Mouse (Mus musculus) thymus, adult 2 months (tissue): Measurements from ENCODE around the gene Ptpn1.

ENCODE experiments used
- CTCF ChIP-seq: fragments of 200-500 bp; IDR thresholded peaks from 2 replicates; pipeline ENCODE4 v1.5.1; 2012; ENCODE audit warnings: mild to moderate bottlenecking, control low read depth, low read length, moderate library complexity, borderline replicate concordance; ENCODE audit not compliant: control insufficient read depth, poor library complexity, insufficient read depth; ENCODE audit errors: extremely low read depth
- POLR2A ChIP-seq: fragments of 200-500 bp; IDR thresholded peaks from 2 replicates; pipeline ENCODE4 v1.6.1; 2012; ENCODE audit warnings: mild to moderate bottlenecking, low read length, control low read depth, moderate library complexity; ENCODE audit not compliant: control insufficient read depth, poor library complexity, insufficient read depth; ENCODE audit errors: extremely low read depth

DNA sequence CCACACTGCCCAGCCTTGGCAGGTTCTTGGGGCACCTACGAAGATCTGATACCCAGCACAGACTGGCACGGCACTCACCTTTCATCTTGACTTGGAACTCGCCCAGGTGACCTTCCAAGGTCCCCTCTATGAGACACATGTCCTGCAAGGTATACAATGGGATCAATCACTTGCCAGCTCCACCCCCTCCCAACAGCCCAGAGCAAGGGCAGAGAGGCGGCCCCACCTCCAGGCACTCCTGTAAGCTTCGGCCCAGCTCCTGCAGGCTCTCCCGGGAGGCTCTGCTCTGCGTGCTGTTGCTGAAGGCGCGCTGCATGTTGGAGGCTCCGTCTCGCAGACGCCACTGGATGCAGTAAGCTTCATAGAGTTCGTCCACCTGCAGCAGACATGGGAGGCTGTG is 61.4 kb downstream of the Ptpn1 start:
- no peak for TF ChIP-seq POLR2A
- TF ChIP-seq CTCF, result no peak
